Mouse (Mus musculus) heart, embryonic 16.5 days (tissue): ENCODE measurements around the gene Vstm4. TPM values are rescaled to one million over a fixed set of nuclear protein-coding genes. Genes with fewer than 3 reads are reported as not detected.
A peak's percentile ranks its signal among the peaks of the same experiment; 100 is the strongest.

Experiments
- ATAC-seq: fragments of 200-750 bp; cut with Nextera tagmentation; replicated peaks from 2 replicates; pipeline ENCODE4 v1.8.0; 2017; ENCODE audit warnings: moderate number of reproducible peaks; ENCODE audit not compliant: insufficient read depth, low FRiP score; ENCODE audit errors: extremely low read depth
- H3K27ac ChIP-seq: fragments of 300-500 bp; sonication (generic); 2 replicates; pipeline ENCODE4 v1.5.1; 2014; ENCODE audit warnings: mild to moderate bottlenecking, low read length, control low read depth, moderate library complexity
- H3K27me3 ChIP-seq: fragments of 300-500 bp; sonication (generic); 2 replicates; pipeline ENCODE4 v1.6.1; 2014; ENCODE audit warnings: low read length, mixed read lengths; ENCODE audit not compliant: control insufficient read depth, insufficient read depth
- H3K36me3 ChIP-seq: fragments of 300-500 bp; sonication (generic); 2 replicates; pipeline ENCODE4 v1.6.1; 2014; ENCODE audit not compliant: control insufficient read depth, insufficient read depth
- H3K4me1 ChIP-seq: fragments of 300-500 bp; sonication (generic); 2 replicates; pipeline ENCODE4 v1.6.1; 2014; ENCODE audit warnings: low read length, mixed read lengths; ENCODE audit not compliant: control insufficient read depth, insufficient read depth
- H3K4me2 ChIP-seq: fragments of 300-500 bp; sonication (generic); 2 replicates; pipeline ENCODE4 v1.6.1; 2014; ENCODE audit warnings: low read depth, mild to moderate bottlenecking, control low read depth, low read length
- H3K4me3 ChIP-seq: fragments of 300-500 bp; sonication (generic); 2 replicates; pipeline ENCODE4 v1.5.1; 2014; ENCODE audit warnings: mild to moderate bottlenecking, control low read depth, low read length
- H3K9ac ChIP-seq: fragments of 300-500 bp; sonication (generic); 2 replicates; pipeline ENCODE4 v1.6.1; 2014; ENCODE audit warnings: low read length, control low read depth
- H3K9me3 ChIP-seq: fragments of 300-500 bp; sonication (generic); replicated peaks from 2 replicates; pipeline ENCODE4 v1.6.1; 2016; ENCODE audit warnings: low read length; ENCODE audit not compliant: control insufficient read depth
- WGBS: fragments of 180-500 bp; shearing (Covaris S2); extraction: QIAGEN DNeasy Blood & Tissue Kit; methylation state at CpG from one replicate; pipeline ENCODE4 v1.1.7; 2014; 5-methylcytosine and 5-hydroxymethylcytosine counted together
- polyA plus RNA-seq: library from polyadenylated mRNA; unstranded; fragments of >200 nt; fragmentation: Nextera tagmentation; extraction: Ambion mirVana; gene quantifications from 2 replicates; pipeline ENCODE4 v1.2.1, GENCODE M21; 2015

The Vstm4 gene
- polyA plus RNA-seq, 1 experiment from 2014 or later = 24.1 TPM

GRCm38 (mm10) chr14:32842052-32842451, 14.5 kb upstream of the Vstm4 start:
- H3K27ac ChIP-seq = no peak overlapping the region
- no peak for ATAC-seq
- no peak overlapping the region for H3K4me3 ChIP-seq
- no peaks in the 10 kb centered on the region for H3K36me3 ChIP-seq
- no peak overlapping the region for H3K4me2 ChIP-seq
- H3K9me3 ChIP-seq = no peaks in the 10 kb centered on the region
- no peaks in the 10 kb centered on the region for H3K27me3 ChIP-seq
- H3K9ac ChIP-seq = no peak overlapping the region
- H3K4me1 ChIP-seq = no peaks in the 10 kb centered on the region

GRCm38 (mm10) chr14:32854059-32854458, 2.5 kb upstream of the Vstm4 start:
- 88% methylated on average over 4 of the region's 4 CpGs for WGBS
- no peak for ATAC-seq
- H3K9me3 ChIP-seq = no peaks in the 10 kb centered on the region
- H3K27me3 ChIP-seq = no peaks in the 10 kb centered on the region
- H3K27ac ChIP-seq = no peak overlapping the region
- no peaks in the 10 kb centered on the region for H3K36me3 ChIP-seq
- no peak overlapping the region for H3K4me3 ChIP-seq
- H3K9ac ChIP-seq = no peak overlapping the region
- no peak overlapping the region for H3K4me2 ChIP-seq
- peaks cover 4% of the 10 kb centered on the region for H3K4me1 ChIP-seq

DNA sequence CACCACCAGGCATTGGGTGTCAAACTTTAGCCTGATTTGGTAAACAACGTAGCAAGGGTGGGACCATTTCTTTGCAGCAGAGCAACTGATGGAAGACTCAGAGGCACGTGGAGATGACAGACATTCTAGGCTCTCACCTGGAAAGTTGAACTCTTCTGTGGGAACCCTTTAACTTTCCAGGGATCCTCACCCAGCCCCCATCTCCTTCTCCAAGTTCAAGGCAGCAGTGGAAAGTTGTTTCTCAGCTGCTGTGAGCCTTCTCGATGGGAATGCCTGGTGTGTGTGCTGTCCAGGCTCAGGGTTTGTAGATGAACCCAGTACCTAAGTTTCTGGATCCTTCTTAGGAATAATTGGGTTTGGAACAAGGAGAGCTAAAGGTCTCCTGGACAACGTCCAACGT, 310 bp upstream of the Vstm4 start:
- peaks cover 25% of the 10 kb centered on the region for H3K4me1 ChIP-seq
- WGBS = 38% methylated on average over 5 of the region's 5 CpGs
- ATAC-seq = no peak
- peak overlapping the region; percentile 69 for H3K4me2 ChIP-seq
- no peaks in the 10 kb centered on the region for H3K9me3 ChIP-seq
- no peak overlapping the region for H3K27ac ChIP-seq
- H3K36me3 ChIP-seq = no peaks in the 10 kb centered on the region
- H3K9ac ChIP-seq = peak overlapping the region; percentile 83; the same call in 1 of the 2 replicates
- peak overlapping the region; percentile 58 for H3K4me3 ChIP-seq
- H3K27me3 ChIP-seq = no peaks in the 10 kb centered on the region

DNA sequence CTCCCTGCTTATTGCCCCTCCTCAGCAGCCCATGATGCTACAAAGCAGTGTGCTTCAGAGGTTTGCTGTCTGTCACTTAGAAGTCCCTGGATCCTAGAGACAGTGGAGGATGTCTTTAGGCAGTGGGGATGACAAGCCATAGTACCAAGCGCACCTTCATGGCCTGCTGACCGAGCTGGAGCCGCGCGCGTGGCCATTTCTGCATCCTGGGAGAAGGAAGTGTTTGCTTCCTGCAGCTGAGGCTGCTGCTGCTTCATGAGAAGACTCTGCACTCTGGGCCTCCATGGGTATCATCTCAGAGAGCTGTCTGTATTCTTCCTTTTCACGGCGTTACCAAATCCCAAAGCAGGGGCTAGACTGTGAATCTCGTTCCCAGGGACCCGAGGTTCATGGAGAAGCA, 1.8 kb downstream of the Vstm4 start:
- no peak overlapping the region for H3K27ac ChIP-seq
- no peaks in the 10 kb centered on the region for H3K9me3 ChIP-seq
- no peak overlapping the region for H3K4me2 ChIP-seq
- no peaks in the 10 kb centered on the region for H3K27me3 ChIP-seq
- no peaks in the 10 kb centered on the region for H3K36me3 ChIP-seq
- H3K4me1 ChIP-seq = peaks cover 36% of the 10 kb centered on the region
- WGBS = 89% methylated on average over 10 of the region's 10 CpGs
- ATAC-seq = no peak
- H3K9ac ChIP-seq = no peak overlapping the region
- H3K4me3 ChIP-seq = no peak overlapping the region

DNA sequence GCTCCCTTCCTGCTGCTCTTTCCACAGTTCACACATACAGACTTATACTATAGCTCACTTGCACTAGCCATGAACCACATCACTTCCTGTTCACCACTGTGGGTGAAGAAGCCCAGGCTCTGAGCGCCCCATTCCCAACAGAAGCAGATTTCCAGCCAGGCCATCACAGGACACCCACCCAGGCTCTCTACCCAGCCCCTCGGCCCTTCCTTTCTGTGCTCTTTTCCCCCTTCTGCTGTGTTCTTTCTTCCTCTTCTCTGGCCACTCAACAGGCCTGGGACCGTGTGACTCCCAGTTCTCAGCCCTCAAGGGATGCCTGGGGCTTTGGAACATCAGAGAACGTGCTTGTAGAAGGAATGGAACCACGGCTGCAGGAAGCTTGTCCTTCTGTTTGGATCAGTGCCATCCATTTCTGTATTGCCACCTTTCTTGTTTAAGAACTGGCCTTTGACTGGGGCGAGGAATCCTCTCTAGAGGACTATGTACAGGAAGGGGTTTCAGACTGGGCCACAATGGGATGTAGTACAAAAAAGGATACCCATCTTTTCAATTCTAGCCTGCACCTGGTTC, 2.5 kb downstream of the Vstm4 start:
- no peaks in the 10 kb centered on the region for H3K27me3 ChIP-seq
- peaks cover 36% of the 10 kb centered on the region for H3K4me1 ChIP-seq
- H3K36me3 ChIP-seq = peaks cover 5% of the 10 kb centered on the region
- H3K4me2 ChIP-seq = no peak overlapping the region
- no peak overlapping the region for H3K4me3 ChIP-seq
- H3K9ac ChIP-seq = peak overlapping the region; percentile 13; the same call in 1 of the 2 replicates
- 49% methylated on average over 6 of the region's 6 CpGs for WGBS
- H3K9me3 ChIP-seq = no peaks in the 10 kb centered on the region
- peak overlapping the region; percentile 21 for H3K27ac ChIP-seq
- no peak for ATAC-seq

- no peak overlapping the region; the same call in 1 of the 2 replicates for H3K9ac ChIP-seq
- peaks cover 5% of the 10 kb centered on the region for H3K36me3 ChIP-seq
- ATAC-seq = no peak
- WGBS = 60% methylated on average over 11 of the region's 11 CpGs
- no peak overlapping the region for H3K4me3 ChIP-seq
- no peaks in the 10 kb centered on the region for H3K9me3 ChIP-seq
- H3K27me3 ChIP-seq = no peaks in the 10 kb centered on the region
- peaks cover 36% of the 10 kb centered on the region for H3K4me1 ChIP-seq
- H3K27ac ChIP-seq = peak overlapping the region; percentile 92; the same call in 1 of the 2 replicates
- no peak overlapping the region for H3K4me2 ChIP-seq
These were observed 3.4 kb downstream of the Vstm4 start for GRCm38 (mm10) chr14:32859831-32860569.

GRCm38 (mm10) chr14:32861149-32861581, 4.6 kb downstream of the Vstm4 start:
- Histone ChIP-seq H3K4me1 (peaks cover 36% of the 10 kb centered on the region), H3K27me3 (no peaks in the 10 kb centered on the region), H3K27ac (peak overlapping the region; percentile 92), H3K4me2 (peak overlapping the region; percentile 55), H3K9me3 (no peaks in the 10 kb centered on the region), H3K36me3 (peaks cover 5% of the 10 kb centered on the region), H3K4me3 (peak overlapping the region; percentile 13; the same call in 1 of the 2 replicates), H3K9ac (peak overlapping the region; percentile 0; the same call in 1 of the 2 replicates)
- peak; percentile 87 for ATAC-seq
- 5% methylated on average over 6 of the region's 6 CpGs for WGBS

DNA sequence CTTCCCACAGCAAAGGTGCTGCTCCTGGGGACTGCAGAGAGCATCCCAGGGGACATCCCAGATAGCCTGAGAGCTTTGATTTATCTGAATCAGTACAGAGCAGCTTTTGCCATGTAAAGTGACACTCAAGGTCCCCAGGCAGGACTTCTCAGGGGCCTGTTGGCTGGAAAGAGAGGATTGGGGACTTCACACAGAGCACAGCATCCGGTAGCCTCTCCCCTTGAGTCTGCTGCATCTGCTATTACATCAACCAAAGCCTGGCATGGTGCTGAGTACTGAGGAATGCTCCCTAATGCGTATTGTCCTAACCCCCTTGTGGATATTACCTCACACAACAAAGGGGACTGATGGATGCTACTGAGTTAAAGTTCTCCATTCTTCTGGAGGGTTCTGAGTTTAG, 5.1 kb downstream of the Vstm4 start:
- peak overlapping the region; percentile 55 for H3K4me2 ChIP-seq
- no peak overlapping the region for H3K4me3 ChIP-seq
- 0 out of 2 replicates have a peak, but pooled peaks have one; percentile 10 for ATAC-seq

DNA sequence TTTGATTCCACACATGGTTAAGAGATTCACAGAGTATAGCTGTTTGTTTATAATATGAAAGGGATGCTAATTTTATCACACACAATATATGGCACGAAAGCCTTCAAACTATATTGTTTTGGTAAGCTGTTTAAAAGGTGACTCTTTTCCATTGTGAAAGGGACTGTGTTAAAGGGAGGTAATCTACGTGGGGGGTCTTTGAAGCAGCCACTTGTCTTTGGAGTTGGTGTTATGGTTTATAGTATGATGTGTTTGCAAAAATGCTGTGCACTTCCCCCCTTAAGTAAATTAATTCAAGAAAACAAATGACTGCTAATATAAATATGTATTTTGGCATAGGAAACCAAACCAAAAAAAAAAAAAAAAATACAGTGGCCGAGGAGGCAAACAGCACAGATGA, 8.8 kb downstream of the Vstm4 start:
- H3K4me2 ChIP-seq = no peak overlapping the region
- 71% methylated on average over 3 of the region's 3 CpGs for WGBS
- H3K27me3 ChIP-seq = no peaks in the 10 kb centered on the region
- H3K4me3 ChIP-seq = no peak overlapping the region
- ATAC-seq = no peak
- H3K9me3 ChIP-seq = no peaks in the 10 kb centered on the region
- H3K4me1 ChIP-seq = peaks cover 20% of the 10 kb centered on the region
- peaks cover 5% of the 10 kb centered on the region for H3K36me3 ChIP-seq
- H3K27ac ChIP-seq = no peak overlapping the region
- no peak overlapping the region for H3K9ac ChIP-seq

More for the DNA sequence above, 5.1 kb downstream of the Vstm4 start:
- Histone ChIP-seq H3K36me3 (peaks cover 5% of the 10 kb centered on the region), H3K4me1 (peaks cover 36% of the 10 kb centered on the region), H3K9ac (peak overlapping the region; percentile 0; the same call in 1 of the 2 replicates), H3K27ac (peak overlapping the region; percentile 92), H3K27me3 (no peaks in the 10 kb centered on the region), H3K9me3 (no peaks in the 10 kb centered on the region)
- 35% methylated on average over 2 of the region's 2 CpGs for WGBS
